Mouse (Mus musculus) spleen, postnatal 10 days (tissue): Measurements from ENCODE around the gene Itga2b.
"Not testable (repeated sequence)": the region's sequence is repeated elsewhere in the genome, so short reads cannot be mapped to it uniquely, and the experiment has no call there.

Experiments used
- DNase-seq, 2 experiments: peaks; one replicate each; pipeline ENCODE4 v3.0.0; 2021 to 2022; ENCODE audit warnings: low spot score in 2 of 2

The Itga2b gene

DNA sequence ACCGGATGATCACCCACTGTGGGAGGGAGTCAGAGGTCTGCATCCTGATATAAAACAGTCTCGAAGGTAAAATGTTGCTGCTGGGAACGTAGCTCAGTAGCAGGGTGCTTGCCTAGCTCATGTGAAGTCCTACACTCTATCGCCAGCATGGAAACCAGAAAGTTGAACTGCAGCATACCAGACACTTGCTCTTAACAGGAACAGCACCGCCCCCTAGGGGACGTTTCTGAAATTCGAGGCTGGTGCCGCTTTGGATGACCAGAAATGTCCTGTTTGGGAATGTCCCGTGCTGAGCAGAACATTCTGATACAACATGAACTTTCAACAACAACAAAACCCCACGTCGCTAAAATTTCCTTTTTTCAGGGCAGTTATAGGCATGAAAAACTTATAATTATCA lies 58.2 kb downstream of the Itga2b start:
- peak; percentile 90 to 94 for DNase-seq

DNA sequence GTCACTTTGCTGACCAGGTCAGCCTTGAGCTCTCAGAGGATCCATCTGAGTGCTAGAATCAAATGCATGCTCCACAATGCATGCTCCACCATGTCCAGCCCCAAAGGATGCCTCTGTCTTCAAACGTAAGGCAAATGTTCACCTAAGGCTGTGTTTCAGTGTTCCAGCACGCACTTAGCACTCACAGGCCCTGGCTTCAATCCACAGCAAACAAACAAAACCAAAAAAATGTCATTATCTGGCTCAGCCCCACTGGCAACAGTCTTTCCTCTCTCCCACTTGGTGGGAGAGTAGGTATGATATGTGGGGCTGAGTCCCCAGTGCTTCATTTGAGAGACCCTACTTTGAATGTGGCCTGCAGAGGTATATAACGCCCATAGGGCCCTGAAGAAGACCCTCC lies 58.9 kb downstream of the Itga2b start:
- DNase-seq = no peak

DNA sequence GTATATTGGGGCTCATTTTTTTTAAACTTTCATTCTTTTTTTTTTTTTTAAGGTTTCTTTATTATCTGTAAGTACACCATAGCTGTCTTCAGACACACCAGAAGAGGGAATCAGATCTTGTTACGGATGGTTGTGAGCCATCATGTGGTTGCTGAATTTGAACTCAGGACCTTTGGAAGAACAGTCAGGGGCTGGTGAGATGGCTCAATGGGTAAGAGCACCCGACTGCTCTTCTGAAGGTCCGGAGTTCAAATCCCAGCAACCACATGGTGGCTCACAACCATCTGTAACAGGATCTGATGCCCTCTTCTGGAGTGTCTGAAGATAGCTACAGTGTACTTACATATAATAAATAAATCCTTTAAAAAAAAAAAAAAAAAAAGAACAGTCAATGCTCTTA lies 59.6 kb downstream of the Itga2b start:
- not testable (repeated sequence) for DNase-seq

DNA sequence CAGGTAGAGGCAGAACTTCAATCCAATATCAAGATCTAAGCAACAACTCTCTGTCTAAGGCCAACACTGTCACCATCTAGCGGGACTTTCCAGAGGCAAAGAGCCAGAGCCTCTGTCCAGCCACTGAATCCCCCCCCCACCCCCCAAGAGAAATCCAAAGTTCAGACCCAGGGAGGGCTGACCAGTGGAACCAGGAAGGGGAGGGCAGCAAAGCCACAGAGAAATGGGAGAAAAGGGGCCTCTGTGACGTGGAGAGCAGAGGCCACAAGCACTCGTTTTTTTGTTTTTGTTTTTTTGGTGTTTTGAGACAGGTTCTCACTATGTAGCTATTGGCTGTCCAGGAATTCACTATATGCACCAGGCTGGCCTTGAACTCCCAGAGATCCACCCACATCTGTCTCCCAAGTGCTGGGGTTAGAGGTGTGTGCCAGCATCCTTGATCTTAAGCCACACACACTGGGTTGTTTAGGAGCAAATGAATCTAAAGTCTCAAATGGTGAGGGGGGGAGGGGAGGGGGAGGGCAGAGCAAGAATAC lies 60.1 kb downstream of the Itga2b start:
- no peak for DNase-seq

DNA sequence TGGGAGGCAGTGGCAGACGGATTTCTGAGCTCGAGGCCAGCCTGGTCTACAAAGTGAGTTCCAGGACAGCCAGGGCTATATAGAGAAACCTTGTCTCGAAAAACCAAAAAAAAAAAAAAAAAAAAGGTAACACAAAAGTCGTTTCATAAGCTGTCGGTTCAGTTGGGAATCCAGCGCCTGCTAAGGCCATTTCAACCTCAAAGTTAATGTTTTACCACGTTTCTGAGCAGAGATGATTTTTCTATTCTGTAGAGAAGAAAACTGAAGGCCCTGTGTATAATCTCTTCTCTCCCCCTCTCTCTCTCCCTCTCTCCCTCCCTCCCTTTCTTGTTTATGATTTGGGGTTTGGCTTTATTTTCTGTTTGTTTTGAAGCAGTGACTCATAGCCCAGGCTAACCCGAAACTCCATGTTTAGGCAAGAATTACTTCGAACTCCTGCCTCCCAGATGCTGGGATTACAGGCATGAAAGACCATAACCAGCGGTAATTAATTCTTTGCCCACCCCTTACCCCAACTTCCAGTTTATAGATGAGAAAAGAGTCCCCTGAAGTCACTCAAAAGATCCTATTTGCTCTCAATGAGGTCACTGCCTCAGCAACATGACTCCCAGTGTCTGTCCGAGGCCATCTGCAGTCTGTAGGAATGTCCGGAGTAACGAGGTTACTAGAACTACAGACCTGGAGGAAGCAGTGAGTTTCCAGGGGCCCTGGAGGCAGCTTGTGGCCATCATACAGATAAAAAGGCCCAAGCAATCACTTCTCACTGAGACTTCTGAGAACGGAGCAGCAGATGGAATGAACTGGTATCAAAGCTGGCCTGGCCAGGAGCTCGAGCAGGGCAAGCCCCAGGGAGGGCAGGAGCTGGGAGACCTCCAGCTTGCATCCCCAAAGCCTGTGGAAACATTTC lies 60.8 kb downstream of the Itga2b start:
- DNase-seq = no peak

DNA sequence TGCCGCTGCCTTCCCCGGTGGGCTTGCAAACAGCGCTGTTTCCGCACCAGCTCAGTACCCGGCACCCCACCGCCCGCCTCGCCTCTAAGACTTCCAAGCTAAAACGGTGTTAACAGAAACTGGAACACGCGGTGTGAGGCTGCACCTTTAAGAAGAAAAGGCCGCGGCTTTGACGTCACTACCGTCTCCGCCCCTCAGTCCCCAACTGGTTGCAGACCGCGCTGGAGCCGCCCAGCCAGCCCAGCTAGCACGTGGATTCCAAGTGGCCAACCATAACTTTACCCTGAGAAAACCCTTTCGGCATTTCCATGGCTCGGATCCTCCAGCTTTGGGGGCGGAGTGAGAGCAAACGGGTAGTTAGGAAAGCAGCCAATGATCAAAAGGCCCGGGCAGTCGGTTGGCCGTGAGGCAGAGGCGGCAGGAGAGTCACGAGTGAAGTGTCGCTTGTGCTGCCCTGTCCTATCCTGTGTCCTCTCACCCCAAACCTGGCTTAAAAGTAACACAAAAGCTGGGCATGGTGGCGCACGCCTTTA lies 61.5 kb downstream of the Itga2b start:
- DNase-seq = peak; percentile 92 to 97

DNA sequence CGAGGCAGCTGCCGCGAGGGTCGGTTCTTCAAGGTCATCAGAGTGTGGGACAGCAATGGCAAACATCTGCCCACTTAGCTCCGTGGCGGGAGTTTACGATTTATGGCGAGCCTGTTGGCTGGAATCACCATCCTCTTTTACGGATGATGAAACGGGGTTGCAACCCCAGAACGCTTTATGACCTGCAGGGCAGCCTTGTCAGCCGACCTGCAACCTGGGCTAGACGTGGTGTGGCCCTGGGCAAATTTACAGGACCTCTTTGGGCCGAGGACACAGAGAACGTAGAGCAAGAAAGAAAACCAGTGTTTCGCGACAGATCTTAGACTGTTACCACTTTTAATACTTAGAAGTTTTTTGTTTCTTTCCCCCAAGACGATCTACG lies 62.1 kb downstream of the Itga2b start, which contains the start of gene Slc25a39:
Slc25a39 (minus strand) TSS at position 113 of the 382 bp plus-strand sequence.
- DNase-seq = no peak

DNA sequence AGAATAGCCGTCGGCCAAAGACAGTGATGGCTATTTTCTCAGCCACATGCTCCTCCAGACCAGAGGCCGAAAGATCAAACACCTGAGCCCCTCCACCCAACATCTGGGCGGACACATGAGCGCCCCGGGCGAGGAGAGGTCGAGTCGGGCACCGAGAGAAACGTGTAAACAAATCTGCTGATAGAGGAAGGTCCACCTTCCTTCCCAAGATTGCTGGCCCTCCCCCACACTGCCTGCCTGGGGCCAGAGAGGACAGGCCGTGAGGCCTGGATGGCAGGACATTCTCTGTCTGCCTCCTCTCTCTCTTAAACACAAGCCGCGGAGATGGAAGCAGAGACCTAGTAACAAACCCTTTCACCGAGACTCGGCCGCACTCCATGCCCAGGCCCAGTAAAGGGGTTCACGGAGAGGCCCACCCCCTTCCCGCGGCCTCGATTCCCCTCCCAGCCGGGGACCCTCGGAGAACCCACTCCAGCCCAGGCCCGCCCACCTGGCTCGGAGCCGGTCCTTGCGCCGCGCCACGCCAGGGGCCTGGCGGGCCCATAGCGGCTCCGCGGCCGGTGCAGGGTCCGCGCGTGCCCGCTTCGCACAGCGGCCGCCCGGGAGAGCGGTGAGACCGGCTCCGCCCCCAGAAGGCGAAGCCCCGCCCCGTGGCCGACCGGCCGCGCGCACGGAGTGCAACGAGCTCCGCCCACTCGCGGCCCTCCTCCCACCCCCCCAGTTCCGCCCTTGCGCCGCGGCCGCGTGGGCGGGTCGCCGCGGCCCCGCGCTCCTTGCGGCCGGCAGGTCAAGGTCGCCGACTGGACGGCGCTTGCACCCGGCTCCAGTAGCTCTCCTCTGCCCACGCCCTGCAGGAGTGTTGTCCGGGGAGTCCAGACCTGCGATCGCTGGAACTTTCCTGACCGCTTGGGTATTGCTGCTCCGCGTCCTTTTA lies 62.8 kb downstream of the Itga2b start:
- peak; percentile 96 to 97 for DNase-seq

DNA sequence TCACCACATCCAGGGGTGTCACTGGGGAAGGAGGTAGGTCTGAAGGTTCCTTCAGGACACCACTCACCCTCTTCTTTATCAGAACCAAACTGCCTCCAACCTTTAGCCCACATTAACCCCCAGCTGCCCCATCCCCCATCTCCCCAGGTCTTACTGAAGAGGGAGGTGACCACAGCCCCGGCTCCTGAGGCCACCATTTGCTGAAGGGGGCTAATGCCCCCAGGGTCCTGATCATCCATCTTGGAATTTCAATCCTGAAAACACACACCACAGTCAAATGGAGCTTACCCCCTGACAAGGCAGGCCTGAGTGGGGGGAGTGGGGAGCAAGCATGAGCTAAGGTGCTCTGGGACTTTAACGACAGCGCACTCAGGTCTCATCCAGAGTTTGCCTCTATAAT lies 63.5 kb downstream of the Itga2b start:
- peak; percentile 32 to 33 for DNase-seq

DNA sequence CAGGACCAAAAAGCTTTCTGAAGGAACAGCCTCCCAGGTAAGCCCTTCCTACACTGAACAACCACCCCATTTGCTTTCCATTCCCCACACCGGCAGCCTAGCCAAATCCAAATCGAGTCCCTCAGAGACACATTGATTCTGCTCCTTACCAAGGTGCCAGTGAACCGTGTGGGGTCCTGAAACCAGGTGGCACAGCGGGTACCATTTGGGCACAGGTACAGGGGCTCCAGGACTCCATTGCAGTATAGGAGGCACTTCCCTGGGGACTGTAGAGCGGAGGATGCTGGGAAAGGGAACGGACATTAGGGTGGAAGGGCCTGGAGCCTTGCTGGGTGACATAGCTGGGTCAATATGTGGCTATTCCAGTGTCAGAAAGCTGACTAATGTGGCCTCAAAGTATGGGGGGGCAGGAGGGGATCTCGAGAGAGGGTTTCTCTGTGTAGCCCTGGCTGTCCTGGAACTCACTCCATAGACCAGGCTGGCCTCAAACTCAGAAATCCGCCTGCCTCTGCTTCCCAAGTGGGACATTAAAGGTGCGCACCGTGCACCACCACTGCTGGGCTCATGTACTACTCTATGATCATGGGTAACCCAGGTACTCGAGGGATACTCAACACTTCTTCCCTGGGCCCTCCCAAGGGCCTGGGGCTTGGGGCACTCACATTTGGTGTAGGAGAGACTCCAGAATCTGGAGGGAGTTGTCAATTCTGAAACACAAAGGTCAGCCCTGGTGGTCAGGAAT lies 64.2 kb downstream of the Itga2b start:
- DNase-seq = no peak

DNA sequence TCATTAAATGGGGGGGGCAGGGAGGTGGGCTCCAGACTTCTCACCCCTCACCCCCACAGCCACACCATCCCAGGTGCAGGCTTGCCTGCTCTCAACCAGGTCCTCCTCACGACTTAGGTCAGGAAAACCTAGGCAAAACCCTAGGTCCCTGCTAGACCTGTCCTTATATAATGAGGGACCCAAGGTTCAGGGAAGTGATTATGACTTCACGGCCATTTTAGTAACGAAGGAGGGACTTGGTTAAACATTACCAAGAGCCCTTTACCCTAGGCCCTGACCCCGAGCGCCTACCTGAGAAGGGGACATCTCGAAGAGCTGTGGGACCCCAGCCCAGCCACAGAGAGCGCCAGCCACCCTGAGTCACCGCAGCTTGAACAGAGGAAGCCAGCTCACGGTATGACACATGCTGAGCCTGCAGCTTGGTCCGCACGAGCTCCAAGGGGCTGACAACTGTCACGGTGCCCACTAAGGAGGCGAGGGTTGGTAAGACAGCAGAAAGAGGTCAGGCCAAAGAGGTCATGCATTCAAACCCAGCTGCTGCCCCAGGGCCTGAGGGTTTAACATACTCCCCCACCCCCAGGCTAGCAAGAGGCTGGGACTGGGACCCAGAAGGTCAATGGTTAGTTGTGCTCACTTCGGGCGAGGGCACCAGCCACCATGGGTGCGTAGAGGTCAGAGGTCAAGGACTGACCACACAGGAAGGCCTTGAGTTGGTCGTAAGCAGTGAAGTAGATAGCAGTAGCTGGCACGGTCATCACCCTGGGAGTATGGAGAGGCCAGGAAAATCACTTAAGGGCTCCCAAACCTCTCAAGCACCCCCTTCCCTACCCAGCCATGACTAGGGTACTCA lies 65.5 kb downstream of the Itga2b start:
- DNase-seq = no peak

DNA sequence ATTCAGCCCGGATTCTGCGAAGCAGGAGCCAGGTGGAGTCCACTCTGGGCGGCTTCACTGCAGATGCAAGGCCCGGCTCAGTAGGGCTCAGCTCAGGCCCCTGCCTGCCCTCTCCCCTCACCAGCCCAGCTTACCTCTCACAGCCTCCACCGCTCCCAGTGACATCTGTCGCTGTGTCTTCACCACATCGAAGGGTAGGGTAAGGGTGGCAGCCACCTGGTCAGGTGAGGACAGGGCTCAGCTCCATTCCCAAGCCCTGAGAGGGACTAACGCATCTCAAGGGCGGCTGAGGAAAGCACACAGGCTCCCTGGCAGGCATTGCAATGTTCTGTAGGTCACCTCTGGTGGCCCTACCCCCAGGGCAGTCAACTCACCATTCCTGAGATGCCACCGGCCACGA lies 66.3 kb downstream of the Itga2b start:
- DNase-seq = no peak
